Mouse (Mus musculus): ENCODE data around the gene Pear1. TPM values are rescaled to one million over a fixed set of nuclear protein-coding genes. Genes with fewer than 3 reads are reported as not detected.

Gene Pear1
- total RNA-seq, 4 experiments from 2014 or later = 26.0 to 35.9 (median 29.7) TPM

DNA sequence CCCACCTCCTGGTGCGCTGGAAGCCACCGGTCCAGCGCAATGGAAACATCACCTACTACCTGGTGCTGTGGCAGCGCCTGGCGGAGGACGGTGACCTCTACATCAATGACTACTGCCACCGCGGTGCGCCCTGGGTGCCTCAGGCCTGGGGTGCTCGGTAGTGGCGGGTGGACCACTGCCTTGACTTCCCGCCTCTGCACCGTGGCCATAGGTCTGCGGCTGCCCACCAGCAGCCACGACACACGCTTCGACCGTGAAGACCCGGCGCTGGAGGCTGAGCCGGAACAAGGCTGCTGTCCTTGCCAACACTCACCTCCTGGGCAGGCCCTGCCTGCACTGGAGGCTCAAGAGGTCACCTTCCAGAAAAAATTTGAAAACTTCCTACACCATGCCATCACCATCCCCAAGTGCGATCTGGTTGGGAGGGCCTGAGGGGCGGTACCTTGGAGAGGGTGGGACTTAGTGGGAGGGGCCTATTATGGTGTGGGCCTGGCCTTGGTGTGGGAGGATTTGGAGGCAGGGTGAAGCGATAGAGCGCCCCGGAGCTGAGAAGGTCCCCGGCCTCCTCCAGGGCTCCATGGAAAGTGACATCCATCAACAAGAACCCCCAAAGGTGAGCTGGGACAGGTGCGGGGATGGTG is 14.7 kb downstream of the Pear1 start:
- no peak for DNase-seq

DNA sequence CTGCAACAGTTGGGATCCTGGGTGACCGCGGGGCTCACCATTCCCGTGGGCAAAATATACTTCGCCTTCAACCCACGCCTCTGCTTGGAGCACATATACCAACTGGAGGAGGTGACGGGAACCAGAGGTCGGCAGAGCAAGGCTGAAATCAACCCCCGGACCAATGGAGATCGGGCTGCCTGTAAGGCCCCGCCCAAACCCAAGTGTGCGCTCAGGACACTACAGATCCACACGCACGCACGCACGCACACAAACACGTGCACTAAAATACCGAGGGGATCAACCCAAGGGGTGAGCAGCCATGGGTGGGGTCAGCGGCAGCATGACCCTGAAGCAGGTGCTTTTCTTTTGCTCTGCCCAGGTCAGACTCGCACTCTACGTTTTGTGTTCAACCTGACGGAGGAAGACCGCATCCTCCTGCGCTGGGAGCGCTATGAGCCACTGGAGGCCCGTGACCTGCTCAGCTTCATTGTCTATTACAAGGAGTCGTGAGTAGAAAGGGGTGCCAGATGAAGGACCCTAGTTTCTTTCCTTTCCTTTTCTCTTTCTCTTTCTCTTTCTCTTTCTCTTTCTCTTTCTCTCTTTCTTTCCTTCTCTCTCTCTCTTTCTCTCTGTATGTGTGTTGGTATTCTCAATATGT is 19.9 kb downstream of the Pear1 start:
- no peak for DNase-seq

DNA sequence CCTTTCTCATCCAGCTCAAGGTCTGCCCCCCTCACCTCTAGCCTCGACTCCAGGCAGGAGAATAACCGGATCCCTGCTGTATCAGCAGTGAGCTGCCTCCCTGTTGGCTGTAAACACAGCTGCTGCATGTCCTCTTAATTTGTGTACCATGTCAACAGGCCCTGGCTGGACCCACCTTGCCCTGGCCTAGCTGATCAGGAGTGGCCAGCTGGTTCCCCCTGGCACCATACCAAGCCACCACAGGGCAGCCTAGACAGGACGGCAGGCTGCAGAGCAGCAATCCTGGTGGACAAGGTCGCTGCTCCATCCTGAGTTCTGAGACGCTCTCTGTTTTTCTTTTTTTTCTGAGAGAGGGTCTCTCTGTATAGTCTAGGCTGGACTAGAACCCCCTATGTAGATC is 22.4 kb downstream of the Pear1 start:
- no peak for DNase-seq

DNA sequence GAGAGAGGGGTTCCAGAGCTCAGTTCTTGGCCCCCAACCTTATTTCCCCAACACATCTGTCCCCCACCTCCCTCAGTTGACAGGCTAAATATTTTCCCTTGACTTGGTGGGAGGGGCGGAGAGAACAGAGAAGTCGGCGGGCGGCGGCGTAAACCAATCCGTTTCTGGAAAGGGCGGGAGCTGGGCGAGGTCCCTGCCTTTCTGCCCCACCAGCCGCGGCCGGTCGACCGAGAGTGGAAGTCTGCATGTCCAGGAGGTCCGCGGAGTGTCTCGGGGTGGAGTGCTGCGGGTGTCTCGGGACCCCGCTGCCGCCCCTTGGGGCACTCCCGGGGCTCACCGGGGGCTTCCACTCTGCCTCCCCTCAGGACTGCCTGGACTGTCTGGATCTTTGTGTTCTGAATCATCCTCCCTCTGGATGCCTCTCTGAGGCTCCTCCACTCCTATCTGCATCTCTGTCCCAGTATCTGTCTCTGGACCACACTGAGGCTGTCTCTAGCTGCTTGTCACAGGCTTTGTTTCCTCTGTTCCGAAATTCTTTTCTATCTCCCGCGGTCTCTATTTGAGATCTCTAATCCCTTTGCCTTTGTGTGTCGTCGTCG is 27.3 kb downstream of the Pear1 start, which contains the start of gene Insrr:
Gene Insrr, plus strand, starts transcription at position 216 of the 599 bp plus-strand sequence.
- DNase-seq = no peak

DNA sequence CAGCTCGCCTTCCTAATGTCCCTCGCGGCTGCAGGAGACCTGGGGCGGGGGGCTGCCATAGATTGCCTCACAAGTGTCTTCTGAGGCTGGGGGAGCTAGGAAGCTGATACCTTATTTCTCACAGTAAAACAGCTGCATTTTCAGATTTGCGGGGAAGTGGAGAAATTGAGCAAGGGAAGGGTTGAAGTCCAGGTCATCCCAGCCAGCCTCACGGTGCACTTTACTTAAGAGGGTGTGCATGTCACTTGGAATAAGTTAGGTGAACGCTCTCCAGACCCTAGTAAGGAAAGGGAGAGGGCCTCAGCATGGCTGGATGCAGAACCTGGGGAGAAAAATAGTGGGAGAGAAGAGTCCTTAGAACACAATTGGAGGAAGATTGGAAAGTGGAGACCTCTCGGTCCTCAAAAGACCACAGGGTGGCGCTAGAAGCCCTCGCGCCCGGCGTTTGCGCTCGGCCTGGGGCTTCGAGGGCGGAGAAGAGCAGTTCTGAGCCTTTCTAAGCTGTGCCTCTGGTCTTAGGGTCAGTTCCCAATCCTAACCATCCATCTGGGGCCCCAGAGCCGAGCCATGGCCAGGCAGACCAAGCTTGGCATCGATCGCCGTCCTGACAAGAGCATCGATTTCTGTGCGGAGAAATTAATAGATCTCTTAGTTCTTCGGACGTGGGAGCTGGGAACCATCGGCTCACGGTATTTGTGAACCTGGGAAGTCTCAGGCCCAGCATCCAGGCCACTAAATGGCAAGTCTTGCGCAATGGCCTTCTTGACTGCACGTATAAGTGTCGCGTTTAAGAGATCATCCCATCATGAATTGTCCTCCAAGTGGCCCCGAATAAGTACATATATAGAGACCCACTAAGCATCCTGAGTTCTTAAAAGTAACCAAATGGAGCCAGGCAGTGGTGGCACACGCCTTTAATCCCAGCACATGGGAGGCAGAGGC is 28.5 kb downstream of the Pear1 start:
- peak; percentile 28 for DNase-seq

DNA sequence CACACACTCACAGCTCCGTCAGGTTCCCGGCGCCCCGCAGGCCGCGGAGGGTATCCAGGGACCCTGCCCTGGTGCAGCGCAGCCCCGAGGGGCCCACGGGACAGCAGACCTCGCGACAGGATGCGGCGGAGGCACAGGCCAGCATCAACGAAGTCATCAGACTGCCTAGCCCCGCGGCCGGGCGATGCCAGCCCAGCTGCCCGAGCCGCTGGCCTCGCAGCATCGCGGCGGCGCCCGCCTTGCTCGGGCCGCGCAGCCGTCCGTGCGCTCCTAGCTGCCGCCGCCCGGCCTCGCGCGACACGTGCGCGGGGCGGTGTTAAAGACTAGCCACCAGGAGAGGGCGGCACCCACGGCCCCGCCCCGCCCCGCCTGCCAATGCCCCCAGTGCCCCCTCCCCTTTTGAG is 29.2 kb downstream of the Pear1 start, which contains the start of gene Ntrk1:
Gene Ntrk1, minus strand, starts transcription at position 241 of the 404 bp plus-strand sequence.
- no peak for DNase-seq

DNA sequence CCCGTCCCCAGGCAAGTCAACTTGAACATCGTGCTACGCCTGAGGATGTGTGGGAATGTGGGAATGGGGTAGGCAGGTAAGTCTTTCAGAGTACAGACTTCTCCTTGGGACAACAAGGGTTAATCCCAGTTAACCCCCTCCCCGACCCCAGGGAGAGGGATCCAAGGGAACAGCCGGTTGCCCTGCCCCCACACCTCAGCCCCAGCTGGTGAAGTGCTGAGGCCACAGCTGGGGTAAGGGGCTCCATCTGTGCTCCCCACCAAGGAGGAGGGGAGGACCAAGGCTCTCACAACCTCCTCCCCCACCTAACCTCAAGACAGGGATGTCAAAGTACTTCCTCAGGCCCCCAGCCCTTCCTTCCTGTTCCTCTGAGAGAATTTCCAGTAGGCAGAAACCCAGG is 34.3 kb downstream of the Pear1 start:
- DNase-seq = no peak

DNA sequence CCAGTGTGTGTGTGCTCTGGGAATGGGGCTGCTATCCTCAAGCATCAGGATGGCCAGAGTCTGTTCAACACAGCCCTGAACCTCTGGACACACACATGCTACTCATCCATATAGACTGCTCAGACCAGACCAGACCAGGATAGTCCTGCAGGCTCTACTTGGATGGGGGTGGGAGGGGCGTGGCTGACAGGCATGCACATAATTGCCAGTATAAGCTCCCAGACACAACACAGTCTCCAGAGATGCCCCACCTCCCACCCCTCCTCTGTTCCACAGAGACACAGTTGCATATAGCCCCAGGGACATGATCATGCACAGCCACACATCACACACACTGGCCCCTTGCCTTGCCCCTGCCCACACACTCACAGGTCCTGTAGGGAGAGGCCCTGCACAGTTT is 34.9 kb downstream of the Pear1 start:
- no peak for DNase-seq

DNA sequence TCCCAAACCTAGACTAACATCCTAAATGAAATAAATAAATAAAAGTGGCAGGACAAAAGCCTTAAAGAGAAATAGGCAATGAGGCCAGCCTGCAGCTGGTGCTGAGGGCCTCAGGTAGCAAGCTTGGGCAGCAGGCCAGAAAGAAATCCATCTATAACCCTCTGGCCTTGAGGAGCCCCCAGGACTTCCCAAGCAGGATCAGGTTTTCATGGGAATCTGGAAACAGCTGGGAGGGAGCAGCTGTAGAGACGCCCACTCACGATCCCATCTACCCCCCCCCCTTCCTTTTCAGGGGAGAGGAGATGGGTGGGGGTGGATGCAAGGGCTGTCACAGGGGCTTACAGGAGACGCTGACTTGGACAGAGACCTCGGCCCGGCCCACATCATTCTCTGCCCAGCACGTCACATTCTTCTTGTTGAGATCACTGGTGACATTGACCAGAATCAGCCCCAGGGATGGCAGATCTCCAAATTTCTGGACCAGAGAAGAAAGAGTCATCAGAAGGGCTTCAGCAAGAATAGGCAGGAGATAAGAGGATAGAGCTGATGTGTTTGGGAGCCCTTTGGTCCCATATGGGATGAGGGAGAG is 38.4 kb downstream of the Pear1 start:
- DNase-seq = peak; percentile 34

DNA sequence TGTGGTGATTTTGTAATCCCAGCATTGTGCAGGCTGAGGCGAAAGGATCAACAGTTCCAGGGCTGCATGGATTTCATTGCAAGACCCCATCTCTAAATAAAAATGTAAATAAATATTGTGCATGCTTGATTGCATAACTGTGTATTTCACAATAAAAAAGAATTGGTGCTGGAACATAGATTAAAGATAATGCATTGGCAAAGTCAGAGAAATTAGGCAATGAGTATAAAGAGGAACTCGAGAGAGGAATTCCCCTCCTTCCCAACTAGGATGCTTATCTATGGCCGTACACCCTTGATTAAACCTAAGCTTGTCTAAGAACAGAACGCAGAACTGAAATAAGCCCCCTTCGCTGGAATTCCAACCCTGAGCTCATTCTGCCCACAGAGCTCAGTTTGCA is 39.0 kb downstream of the Pear1 start:
- DNase-seq = no peak

DNA sequence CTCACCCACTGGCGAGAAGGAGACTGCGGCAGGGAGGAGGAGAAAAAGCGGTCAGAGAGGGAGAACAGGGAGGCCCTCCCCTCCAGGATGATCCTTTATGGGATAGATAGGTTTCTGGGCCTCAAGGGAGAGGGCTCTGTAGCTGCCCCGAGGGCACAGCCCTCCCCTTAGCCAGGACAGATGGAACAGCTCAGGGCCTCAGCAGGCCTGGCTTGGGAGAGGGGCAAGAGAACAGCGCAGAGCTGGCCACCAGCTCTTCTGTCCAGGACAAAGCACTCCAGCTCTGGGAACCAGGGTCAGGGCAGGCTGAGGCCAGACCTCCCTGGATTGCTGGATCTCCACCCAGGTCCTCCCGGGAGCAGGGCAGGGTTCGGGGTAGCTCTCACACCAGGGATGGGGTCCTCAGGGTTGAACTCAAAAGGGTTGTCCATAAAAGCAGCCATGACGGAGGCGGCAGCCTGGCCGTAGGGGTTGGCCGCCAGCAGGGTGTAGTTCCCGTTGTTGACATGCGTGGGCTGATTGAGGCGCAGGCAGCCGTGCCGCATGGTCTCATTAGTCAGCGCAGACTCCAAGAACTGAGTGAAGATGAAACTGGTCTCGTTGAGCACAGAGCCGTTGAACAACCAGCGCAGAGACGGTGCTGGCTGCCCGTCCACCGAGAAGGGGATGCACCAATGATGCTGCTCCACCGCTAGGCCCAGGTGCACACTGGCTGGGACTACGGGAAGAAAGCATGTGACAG is 40.7 kb downstream of the Pear1 start:
- no peak for DNase-seq

DNA sequence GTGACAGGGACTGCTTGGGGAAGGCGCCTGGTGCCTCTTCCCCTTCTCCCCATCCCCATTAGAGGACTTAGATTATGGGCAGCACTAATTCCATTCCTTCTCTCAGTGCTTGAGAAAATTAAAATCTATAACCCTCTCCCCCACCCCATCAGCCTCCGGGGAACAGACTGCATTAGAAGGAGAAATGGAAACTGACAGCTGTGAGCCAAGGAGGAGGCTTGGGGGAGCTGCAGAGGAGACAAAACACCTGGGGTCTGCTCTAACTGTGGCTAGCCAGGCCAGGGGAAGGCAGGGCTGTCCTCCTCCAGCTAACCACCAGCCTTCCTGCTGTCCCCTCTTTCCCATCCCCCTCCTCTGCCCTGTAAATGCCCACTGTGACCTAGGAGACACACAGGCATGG is 45.0 kb downstream of the Pear1 start:
- DNase-seq = no peak

DNA sequence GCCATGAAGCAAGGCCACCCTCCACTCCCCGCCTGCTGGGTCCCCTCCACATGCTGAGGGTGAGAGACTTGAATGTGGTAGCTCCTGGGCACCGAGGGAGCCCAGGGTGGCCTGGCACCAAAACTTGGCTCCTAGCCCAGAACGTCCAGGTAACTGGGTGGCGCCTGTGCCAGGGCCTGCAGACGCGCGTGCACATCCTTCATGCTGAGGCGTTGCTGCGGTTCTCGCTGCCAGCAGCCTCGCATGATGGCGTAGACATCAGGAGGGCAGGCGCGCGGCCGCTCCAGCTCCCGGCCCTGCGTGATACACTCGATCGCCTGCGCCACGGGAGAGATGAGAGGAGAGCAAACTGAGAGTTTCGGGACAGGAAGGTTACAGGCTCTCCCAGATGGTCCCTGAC is 45.8 kb downstream of the Pear1 start:
- DNase-seq = no peak

DNA sequence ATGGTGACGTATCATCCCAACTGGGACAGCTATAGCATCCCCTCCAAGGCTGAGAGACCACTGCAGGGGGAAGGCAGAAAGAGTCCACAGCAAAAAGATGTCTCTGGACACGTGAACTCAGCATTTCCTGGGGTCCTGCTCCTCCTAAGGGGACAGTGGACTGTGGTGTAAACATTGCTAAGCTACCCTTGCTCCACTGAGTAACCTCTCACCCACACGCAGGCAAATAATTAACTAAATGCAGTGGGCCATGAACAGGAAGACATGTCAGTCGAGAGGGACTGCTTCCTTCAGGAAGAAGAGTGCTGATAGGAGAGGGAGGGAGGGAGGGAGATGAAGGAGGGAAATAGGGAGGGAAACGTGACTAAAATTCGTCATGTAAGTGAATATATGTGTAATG is 53.0 kb downstream of the Pear1 start:
- DNase-seq = no peak

DNA sequence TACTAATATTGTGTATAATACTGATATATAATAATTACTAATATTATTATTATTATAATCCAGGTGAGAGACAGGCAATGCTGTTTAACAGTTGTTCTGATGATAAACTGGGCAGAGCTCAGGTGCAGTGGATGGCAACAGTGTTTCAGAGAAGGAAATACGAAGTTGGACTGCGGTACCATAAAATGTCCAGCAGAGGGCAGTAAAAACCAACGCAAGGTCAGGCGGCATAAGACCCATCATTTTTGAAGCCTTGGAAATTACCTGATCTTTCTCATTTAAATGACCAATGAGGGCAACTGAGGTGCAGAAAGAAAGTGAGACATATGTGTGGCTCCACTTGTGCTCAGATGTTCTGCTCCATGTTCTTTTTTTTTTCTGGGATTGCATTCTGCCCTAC is 53.8 kb downstream of the Pear1 start:
- no peak for DNase-seq

DNA sequence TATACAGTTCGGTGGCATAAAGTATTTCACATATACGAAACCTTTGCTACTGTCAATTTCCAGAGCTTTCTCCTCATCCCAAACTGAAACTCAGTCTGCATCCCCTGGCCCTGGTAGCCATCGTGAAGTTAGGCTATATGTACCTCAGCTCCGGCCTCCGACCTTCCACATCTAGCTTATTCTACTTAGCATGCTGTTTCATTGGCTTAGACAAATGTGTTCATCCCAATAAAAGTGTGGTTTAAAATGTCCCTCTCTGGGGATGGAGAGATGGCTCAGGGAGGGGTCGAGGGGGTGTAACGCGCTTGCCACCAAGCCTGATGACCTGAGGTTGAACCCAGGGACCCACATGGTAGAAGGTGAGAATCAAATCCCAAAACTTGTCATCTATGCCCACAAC is 54.6 kb downstream of the Pear1 start:
- DNase-seq = no peak

DNA sequence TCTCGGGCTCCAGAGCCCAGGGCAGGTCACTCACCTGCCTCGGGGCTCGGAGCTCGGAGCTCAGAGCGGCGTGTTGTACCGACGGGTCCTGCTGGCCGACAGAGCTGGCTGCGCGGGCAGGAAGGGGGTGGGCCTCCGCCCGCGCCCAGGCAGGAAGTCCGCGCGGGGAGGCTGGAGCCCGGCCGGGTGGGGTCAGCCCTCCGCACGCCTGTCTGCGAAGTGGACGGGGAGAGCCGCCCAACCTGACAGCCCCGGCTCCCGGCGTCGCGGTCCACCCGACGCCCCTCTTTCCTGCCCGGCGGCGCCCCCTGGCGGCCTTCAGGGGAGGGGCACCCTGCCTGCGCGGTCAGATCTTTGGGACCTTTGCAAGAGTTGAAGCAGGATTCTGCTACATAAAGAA is 55.3 kb downstream of the Pear1 start:
- DNase-seq = peak; percentile 71

DNA sequence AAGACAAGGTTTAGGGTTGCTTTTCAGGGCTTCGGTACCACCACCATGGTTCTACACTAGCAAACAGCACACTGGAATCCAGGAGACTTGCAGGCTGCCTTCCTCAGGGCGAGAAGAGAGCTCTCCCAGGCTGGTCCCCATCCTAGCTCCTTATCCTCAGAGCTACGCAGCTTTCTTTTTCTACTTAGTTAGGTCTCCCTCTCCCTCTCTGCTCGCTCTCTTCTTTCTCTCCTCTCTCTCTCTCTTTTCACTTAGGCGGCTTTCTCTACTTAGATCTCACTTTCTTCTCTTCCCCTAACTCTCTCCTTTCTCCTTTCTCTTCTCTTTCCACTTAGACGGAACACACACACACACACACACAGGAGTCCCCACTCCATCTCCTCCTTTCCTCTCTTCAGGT is 55.7 kb downstream of the Pear1 start:
- DNase-seq = no peak

DNA sequence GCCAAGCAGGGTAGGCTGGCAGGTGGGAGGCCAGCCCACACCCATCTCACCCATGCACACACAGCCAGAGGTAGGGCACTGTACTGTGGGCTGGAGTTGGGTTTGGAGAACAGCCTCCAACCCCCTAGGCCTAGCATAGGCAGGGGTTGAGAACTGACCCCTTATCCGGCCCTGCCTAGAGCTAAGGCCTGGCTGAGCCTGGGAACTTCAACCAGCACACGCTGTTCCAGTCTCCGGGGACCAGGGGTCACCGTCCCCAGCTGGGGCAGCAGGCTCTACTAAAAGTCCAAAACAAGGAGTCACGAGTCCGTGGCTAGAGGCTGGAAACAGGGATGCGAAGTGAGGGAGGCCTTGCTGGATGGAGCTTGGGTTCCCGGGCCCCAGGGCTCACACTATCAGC is 56.3 kb downstream of the Pear1 start:
- DNase-seq = no peak

DNA sequence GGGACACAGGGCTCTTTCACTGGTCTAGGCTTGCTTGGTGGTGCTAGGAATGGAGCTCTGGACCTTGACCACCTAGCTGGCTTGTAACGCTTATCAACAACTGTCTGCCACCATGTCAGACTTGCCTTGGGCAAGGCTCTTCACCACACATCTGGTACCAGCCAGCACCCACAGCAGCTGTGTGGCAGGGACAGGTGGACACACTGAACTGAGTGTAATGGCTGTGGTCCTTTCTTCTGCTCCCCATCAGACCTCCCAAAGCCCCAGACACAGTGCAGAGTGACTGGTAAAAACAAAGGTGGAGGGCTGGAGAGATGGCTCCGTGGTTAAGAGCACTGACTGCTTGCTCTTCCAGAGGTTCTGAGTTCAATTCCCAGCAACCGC is 57.8 kb downstream of the Pear1 start:
- DNase-seq = no peak

DNA sequence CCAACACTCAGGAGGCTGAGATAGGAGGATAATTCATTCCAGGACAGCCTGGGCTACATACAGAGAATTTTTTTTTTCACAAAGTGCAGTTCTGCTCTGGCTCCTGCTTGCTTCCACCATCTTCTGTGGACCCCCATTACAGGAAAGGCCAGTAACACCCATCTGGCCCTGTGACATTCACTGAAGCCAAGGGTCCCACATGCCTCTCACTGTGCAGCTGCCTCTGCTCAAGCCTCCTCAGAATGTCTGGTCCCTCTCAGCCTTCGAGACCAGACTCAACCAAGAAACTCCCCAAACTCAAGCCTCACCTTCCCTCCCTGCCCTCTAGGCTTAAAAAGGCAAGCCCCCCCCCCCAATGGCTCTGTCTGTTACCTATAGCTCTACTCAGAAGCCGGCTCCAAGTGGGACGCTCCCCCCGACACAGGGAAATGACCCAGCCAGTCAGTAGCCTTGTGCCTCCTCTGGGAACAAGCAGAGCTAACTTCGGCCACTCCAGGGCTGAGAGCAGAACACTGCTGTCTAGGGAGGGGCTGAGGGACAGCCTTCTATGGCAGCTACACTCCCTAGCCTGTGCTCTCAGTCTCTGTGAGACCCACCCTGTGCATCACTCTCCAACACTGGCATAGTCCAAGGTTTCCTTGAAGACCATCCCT is 58.3 kb downstream of the Pear1 start:
- no peak for DNase-seq
